Mouse (Mus musculus): ENCODE measurements around the gene Prm1. TPM values are rescaled to one million over a fixed set of nuclear protein-coding genes. Genes with fewer than 3 reads are reported as not detected.

Prm1 gene
- polyA plus RNA-seq, 1 experiment from 2014 or later, result 0.51 TPM

DNA sequence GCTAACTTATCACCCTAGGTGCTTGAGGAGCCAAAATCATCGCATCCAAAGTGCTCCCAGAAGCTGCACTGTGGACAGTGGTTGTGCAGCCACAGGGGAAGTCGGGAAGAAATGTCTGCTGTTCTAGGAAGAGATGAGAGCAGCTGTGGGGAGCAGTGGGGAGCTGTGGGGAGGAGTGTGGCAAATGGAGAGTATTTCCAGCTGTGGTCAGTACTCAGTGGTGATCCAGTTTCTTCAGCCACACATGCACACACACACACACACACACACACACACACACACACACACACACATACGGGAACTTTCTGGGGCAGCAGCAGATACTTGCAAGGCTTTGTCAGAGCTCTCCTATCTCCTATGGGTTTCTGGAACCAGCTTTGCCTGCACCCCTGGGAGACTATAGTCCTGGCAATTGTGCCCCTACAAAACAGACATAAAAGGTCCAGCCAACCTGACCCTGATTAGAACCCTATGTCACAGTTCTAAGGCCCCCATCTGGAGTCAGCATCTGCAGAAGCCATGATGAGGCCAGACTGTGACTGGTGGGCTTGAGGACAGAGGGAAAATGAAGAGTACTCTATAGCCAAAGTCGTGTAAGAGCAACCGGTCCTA is 43.0 kb downstream of the Prm1 start:
- Histone ChIP-seq H3K4me3 (replicated peaks) (no peak overlapping the region), H3K27me3 (no peaks in the 10 kb centered on the region), H3K27ac (no peak overlapping the region), H3K9ac (no peak overlapping the region), H3K4me1 (peaks cover 6% of the 10 kb centered on the region; the same call in 1 of the 2 replicates), H3K36me3 (no peaks in the 10 kb centered on the region), H3K9me3 (replicated peaks) (no peaks in the 10 kb centered on the region), H3K4me2 (no peak overlapping the region)
- WGBS, result 69% methylated on average over 5 of the region's 5 CpGs
- ATAC-seq (replicated peaks; ENCODE audit: low FRiP score), result no peak

DNA sequence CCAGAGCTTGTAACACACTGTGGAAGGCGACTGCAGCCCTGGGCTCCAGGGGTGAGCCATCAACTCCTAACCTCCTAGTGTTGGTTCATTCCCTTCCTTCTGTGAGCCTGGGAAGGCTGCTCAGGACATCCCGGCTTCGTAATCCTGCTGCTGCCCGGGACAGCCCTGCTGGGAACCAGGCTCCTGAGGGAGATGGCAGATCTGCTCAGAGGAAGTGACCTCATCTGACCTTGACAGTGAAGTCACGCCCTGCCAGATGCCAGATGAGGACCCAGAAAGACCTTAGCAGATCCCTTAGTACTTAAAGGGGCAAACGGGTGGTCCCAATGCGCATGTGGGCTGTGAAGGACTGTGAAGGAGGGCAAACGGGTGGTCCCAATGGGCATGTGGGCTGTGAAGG is 44.5 kb downstream of the Prm1 start:
- no peak overlapping the region for H3K27ac ChIP-seq
- no peak for ATAC-seq (replicated peaks; ENCODE audit: low FRiP score)
- H3K4me1 ChIP-seq, result peaks cover 6% of the 10 kb centered on the region; the same call in 1 of the 2 replicates
- 68% methylated on average over 8 of the region's 8 CpGs for WGBS
- no peak overlapping the region for H3K4me3 ChIP-seq (replicated peaks)
- no peak overlapping the region for H3K4me2 ChIP-seq
- no peak overlapping the region for H3K9ac ChIP-seq
- H3K36me3 ChIP-seq, result no peaks in the 10 kb centered on the region
- H3K9me3 ChIP-seq (replicated peaks), result no peaks in the 10 kb centered on the region
- no peaks in the 10 kb centered on the region for H3K27me3 ChIP-seq

DNA sequence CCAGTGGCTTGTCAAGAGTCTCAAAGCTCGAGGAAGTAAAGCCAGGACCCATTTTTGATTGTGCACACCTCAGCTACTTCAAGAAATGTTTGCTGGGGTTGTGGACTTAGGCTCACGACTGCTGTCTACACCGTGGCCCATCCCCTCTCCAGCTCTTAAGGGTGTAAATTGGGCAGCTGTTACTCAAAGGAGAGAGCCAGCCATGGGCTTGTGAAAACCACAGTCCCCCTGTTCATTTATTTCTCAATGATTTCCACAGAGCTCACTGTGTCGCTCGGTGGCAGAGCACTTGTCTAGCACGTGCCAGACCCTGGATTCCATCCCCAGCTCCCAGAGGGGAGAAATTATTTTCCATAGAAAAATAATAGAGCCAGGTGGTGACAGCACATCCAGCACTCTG is 49.5 kb downstream of the Prm1 start:
- Histone ChIP-seq H3K27me3 (no peaks in the 10 kb centered on the region), H3K4me2 (no peak overlapping the region), H3K4me1 (no peaks in the 10 kb centered on the region), H3K36me3 (no peaks in the 10 kb centered on the region), H3K27ac (no peak overlapping the region), H3K4me3 (replicated peaks) (no peak overlapping the region), H3K9ac (no peak overlapping the region), H3K9me3 (replicated peaks) (no peaks in the 10 kb centered on the region)
- WGBS, result 72% methylated on average over 6 of the region's 6 CpGs
- no peak for ATAC-seq (replicated peaks; ENCODE audit: low FRiP score)

DNA sequence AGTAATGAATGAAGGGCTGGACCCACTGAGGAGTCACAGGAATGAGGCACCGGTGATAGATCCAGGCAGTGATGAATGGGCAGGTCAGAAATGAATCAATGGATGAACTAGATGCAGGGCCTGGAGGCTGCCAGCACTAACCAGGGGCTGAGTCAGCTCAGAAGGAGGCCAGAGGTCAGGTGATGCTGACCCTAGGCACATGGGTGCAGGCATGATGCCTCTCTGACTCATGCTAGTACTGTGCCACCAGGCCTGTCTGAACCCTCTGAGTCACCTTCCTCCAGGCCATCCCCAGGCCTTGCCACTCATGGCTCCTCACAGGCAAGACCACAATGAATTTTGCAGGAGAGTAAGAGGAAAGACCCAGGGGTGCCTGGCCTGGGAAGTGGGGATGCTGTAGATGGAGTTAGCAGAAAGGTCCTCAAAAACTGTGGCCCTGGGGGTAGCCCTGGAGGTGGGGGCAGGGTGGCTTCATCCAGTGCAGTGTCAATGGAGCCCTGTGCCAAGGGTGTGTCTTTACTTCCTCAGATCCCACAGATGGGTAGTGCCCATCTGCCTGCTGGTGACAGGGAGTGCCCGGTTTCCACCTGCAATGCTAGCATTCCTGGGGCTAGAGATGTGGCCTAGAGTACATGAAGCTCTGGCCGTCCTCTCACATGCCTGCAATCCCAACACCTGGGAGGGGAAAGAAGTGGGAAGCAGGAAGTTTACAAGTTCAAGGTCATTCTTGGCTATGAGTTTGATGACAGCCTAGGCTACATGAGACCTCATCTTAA is 50.9 kb downstream of the Prm1 start:
- Histone ChIP-seq H3K4me3 (replicated peaks) (no peak overlapping the region), H3K9me3 (replicated peaks) (no peaks in the 10 kb centered on the region), H3K4me1 (0 out of 2 replicates have a peak, but pooled peaks cover 3% of the 10 kb centered on the region), H3K36me3 (no peaks in the 10 kb centered on the region), H3K4me2 (no peak overlapping the region), H3K27ac (no peak overlapping the region), H3K27me3 (no peaks in the 10 kb centered on the region), H3K9ac (no peak overlapping the region)
- ATAC-seq (replicated peaks; ENCODE audit: low FRiP score), result no peak
- WGBS, result 85% methylated on average over 3 of the region's 3 CpGs

DNA sequence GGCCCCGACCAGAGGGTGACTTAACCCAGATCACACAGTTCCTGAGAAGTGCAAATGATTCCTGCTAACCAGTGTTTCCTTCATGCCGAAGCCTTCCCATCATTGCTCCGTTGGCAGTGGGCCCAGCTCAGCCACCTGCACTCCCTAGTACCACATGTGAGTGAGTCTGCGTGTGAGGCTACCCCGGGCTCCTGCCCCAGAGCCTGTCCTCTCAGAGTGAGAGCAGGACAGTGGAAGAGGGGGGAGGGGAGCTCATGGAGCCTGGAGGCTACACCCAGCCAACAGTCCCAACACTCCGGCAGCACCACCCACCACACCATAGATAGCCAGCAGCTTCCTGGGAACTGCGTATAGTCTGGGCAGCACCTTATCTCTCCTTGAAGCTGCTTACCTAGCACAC is 55.8 kb downstream of the Prm1 start:
- Histone ChIP-seq H3K9ac (no peak overlapping the region), H3K27ac (no peak overlapping the region), H3K4me1 (peaks cover 5% of the 10 kb centered on the region; the same call in 1 of the 2 replicates), H3K36me3 (no peaks in the 10 kb centered on the region), H3K27me3 (no peaks in the 10 kb centered on the region), H3K4me3 (replicated peaks) (no peak overlapping the region), H3K9me3 (replicated peaks) (no peaks in the 10 kb centered on the region), H3K4me2 (no peak overlapping the region)
- ATAC-seq (replicated peaks; ENCODE audit: low FRiP score), result peak; percentile 57; the same call in 1 of the 2 replicates
- 53% methylated on average over 7 of the region's 7 CpGs for WGBS

DNA sequence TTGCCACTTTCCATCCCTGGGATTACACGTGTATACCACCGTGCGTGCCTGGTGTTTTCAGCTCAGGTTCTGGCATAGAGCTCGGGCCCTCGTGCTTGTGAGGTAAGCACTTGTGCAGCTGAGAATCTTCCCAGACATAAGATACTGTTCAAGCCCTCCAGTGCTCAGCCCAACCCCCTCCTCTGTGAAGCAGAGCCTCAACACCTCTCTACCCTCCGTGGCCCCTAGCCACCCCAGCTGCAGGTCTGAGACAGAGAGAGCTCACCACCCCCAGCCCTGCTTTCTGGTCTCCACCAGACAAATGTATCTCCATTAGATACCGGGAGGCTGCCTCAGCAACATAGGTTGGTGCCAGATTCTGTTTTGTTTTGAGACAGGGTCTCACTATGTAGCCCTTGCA is 56.4 kb downstream of the Prm1 start:
- H3K27me3 ChIP-seq, result no peaks in the 10 kb centered on the region
- no peak for ATAC-seq (replicated peaks; ENCODE audit: low FRiP score)
- peaks cover 11% of the 10 kb centered on the region; the same call in 1 of the 2 replicates for H3K4me1 ChIP-seq
- H3K4me3 ChIP-seq (replicated peaks), result no peak overlapping the region
- no peak overlapping the region for H3K4me2 ChIP-seq
- 56% methylated on average over 7 of the region's 7 CpGs for WGBS
- no peak overlapping the region for H3K9ac ChIP-seq
- no peaks in the 10 kb centered on the region for H3K36me3 ChIP-seq
- no peak overlapping the region for H3K27ac ChIP-seq
- H3K9me3 ChIP-seq (replicated peaks), result no peaks in the 10 kb centered on the region

Other genes with a start within 250 kb of the Prm1 start
- 6.9 and 7.8 TPM in 2 replicates for gene Socs1, start 20.3 kb downstream of the Prm1 start, polyA plus RNA-seq (2015; fragmentation: Nextera tagmentation; extraction: Ambion mirVana)
- not detected in 2 replicates for gene Tnp2, start 17.2 kb downstream of the Prm1 start, polyA plus RNA-seq (2015; fragmentation: Nextera tagmentation; extraction: Ambion mirVana)
- gene Prm3, start 14.9 kb downstream of the Prm1 start, polyA plus RNA-seq (2015; fragmentation: Nextera tagmentation; extraction: Ambion mirVana), result not detected in 2 replicates
- gene Prm2, start 9.7 kb downstream of the Prm1 start, polyA plus RNA-seq (2015; fragmentation: Nextera tagmentation; extraction: Ambion mirVana), result not detected in 2 replicates
- not detected in 2 replicates for gene Gm11172, start 7.1 kb upstream of the Prm1 start, polyA plus RNA-seq (2015; fragmentation: Nextera tagmentation; extraction: Ambion mirVana)
- 4.1 and 4.2 TPM in 2 replicates for gene Rmi2, start 29.2 kb upstream of the Prm1 start, polyA plus RNA-seq (2015; fragmentation: Nextera tagmentation; extraction: Ambion mirVana)